Mouse (Mus musculus) neural tube, embryonic 13.5 days (tissue): ENCODE data around the gene Phf11a. TPM values are rescaled to one million over a fixed set of nuclear protein-coding genes. Genes with fewer than 3 reads are reported as not detected.
"Not testable (repeated sequence)": the region's sequence is repeated elsewhere in the genome, so short reads cannot be mapped to it uniquely, and the experiment has no call there.

Experiments used
- ATAC-seq: fragments of 200-750 bp; cut with Nextera tagmentation; 2 replicates; pipeline ENCODE4 v1.8.0; 2017; ENCODE audit warnings: low read depth, mild to moderate bottlenecking, moderate TSS enrichment, moderate library complexity
- H3K27ac ChIP-seq: fragments of 300-500 bp; sonication (generic); replicated peaks from 2 replicates; pipeline ENCODE4 v1.5.1; 2015; ENCODE audit warnings: moderate library complexity, mild to moderate bottlenecking, inconsistent platforms
- H3K27me3 ChIP-seq: fragments of 300-500 bp; sonication (generic); 2 replicates; pipeline ENCODE4 v1.6.1; 2015; ENCODE audit warnings: mild to moderate bottlenecking, inconsistent platforms
- H3K36me3 ChIP-seq: fragments of 300-500 bp; sonication (generic); 2 replicates; pipeline ENCODE4 v1.6.1; 2015; ENCODE audit warnings: mild to moderate bottlenecking, inconsistent platforms
- H3K4me1 ChIP-seq: fragments of 300-500 bp; sonication (generic); replicated peaks from 2 replicates; pipeline ENCODE4 v1.6.1; 2015; ENCODE audit warnings: inconsistent platforms
- H3K4me2 ChIP-seq: fragments of 300-500 bp; sonication (generic); 2 replicates; pipeline ENCODE4 v1.6.1; 2015; ENCODE audit warnings: inconsistent platforms, mild to moderate bottlenecking, moderate library complexity
- H3K4me3 ChIP-seq: fragments of 300-500 bp; sonication (generic); 2 replicates; pipeline ENCODE4 v1.5.1; 2015; ENCODE audit warnings: mild to moderate bottlenecking, inconsistent platforms
- H3K9ac ChIP-seq: fragments of 300-500 bp; sonication (generic); 2 replicates; pipeline ENCODE4 v1.6.1; 2015; ENCODE audit warnings: moderate library complexity, mild to moderate bottlenecking, inconsistent platforms
- H3K9me3 ChIP-seq: fragments of 300-500 bp; sonication (generic); 2 replicates; pipeline ENCODE4 v1.6.1; 2016; ENCODE audit warnings: inconsistent platforms
- WGBS: fragments of 180-500 bp; shearing (Covaris S2); methylation state at CpG from one replicate; pipeline ENCODE4 v1.1.7; 2015; 5-methylcytosine and 5-hydroxymethylcytosine counted together
- polyA plus RNA-seq: library from polyadenylated mRNA; unstranded; fragments of >200 nt; fragmentation: Nextera tagmentation; extraction: Ambion mirVana; gene quantifications from 2 replicates; pipeline ENCODE4 v1.2.1, GENCODE M21; 2015

The Phf11a gene
- not detected in 2 replicates for polyA plus RNA-seq

GRCm38 (mm10) chr14:59297391-59297790 lies at the start of gene Phf11a:
TSS of gene Phf11a (minus strand) at chr14:59297522.
- not testable (repeated sequence) for H3K9me3 ChIP-seq, ATAC-seq, H3K4me2 ChIP-seq, H3K36me3 ChIP-seq, H3K4me3 ChIP-seq, H3K27ac ChIP-seq, H3K27me3 ChIP-seq, H3K4me1 ChIP-seq, H3K9ac ChIP-seq
- WGBS, result 57% methylated on average over 1 of the region's 1 CpGs

- not testable (repeated sequence) for H3K9me3 ChIP-seq, H3K9ac ChIP-seq, H3K4me1 ChIP-seq, H3K27me3 ChIP-seq, H3K4me3 ChIP-seq, H3K36me3 ChIP-seq, ATAC-seq, H3K27ac ChIP-seq, H3K4me2 ChIP-seq
- WGBS, result 70% methylated on average over 1 of the region's 1 CpGs
Observed at GRCm38 (mm10) chr14:59341189-59341588, 43.9 kb upstream of the Phf11a start, which contains the start of gene Phf11b. TSS of gene Phf11b (minus strand) at chr14:59341351.

- H3K4me1 ChIP-seq, result no peaks in the 10 kb centered on the region
- no peak overlapping the region for H3K4me3 ChIP-seq
- no peak overlapping the region for H3K4me2 ChIP-seq
- H3K27me3 ChIP-seq, result no peaks in the 10 kb centered on the region
- H3K36me3 ChIP-seq, result no peaks in the 10 kb centered on the region
- no peak for ATAC-seq
- no peaks in the 10 kb centered on the region for H3K9me3 ChIP-seq
- H3K27ac ChIP-seq, result no peak overlapping the region
- WGBS, result 83% methylated on average over 1 of the region's 1 CpGs
- no peak overlapping the region for H3K9ac ChIP-seq
Observed at GRCm38 (mm10) chr14:59339541-59339940, 42.2 kb upstream of the Phf11a start.

- ATAC-seq, H3K9ac ChIP-seq, H3K27ac ChIP-seq, H3K4me2 ChIP-seq, H3K27me3 ChIP-seq, H3K4me3 ChIP-seq, H3K36me3 ChIP-seq, H3K9me3 ChIP-seq, H3K4me1 ChIP-seq: not testable (repeated sequence)
- WGBS, result 81% methylated on average over 3 of the region's 3 CpGs
Observed at GRCm38 (mm10) chr14:59336056-59336455, 38.7 kb upstream of the Phf11a start.

GRCm38 (mm10) chr14:59330499-59330898 lies 33.2 kb upstream of the Phf11a start:
- H3K9me3 ChIP-seq, H3K4me2 ChIP-seq, H3K4me1 ChIP-seq, H3K36me3 ChIP-seq, ATAC-seq, H3K27me3 ChIP-seq, H3K9ac ChIP-seq, H3K4me3 ChIP-seq, H3K27ac ChIP-seq: not testable (repeated sequence)
- WGBS, result 67% methylated on average over 3 of the region's 3 CpGs

GRCm38 (mm10) chr14:59319970-59320369 lies 22.6 kb upstream of the Phf11a start:
- not testable (repeated sequence) for H3K9me3 ChIP-seq, H3K36me3 ChIP-seq, ATAC-seq, H3K4me3 ChIP-seq, H3K27ac ChIP-seq, H3K9ac ChIP-seq, H3K27me3 ChIP-seq, H3K4me2 ChIP-seq, H3K4me1 ChIP-seq
- WGBS, result 84% methylated on average over 6 of the region's 6 CpGs

- H3K9me3 ChIP-seq, H3K36me3 ChIP-seq, H3K27me3 ChIP-seq, H3K27ac ChIP-seq, H3K4me2 ChIP-seq, ATAC-seq, H3K4me3 ChIP-seq, H3K4me1 ChIP-seq, H3K9ac ChIP-seq: not testable (repeated sequence)
- WGBS, result 93% methylated on average over 3 of the region's 3 CpGs
Observed at GRCm38 (mm10) chr14:59319036-59319435, 21.7 kb upstream of the Phf11a start.

- not testable (repeated sequence) for H3K4me1 ChIP-seq, H3K9me3 ChIP-seq, ATAC-seq
Observed at GRCm38 (mm10) chr14:59291769-59292168, 5.6 kb downstream of the Phf11a start.

GRCm38 (mm10) chr14:59274961-59275360 lies 22.4 kb downstream of the Phf11a start:
- 91% methylated on average over 4 of the region's 4 CpGs for WGBS
- ATAC-seq, H3K4me3 ChIP-seq, H3K36me3 ChIP-seq, H3K27ac ChIP-seq, H3K9me3 ChIP-seq, H3K4me1 ChIP-seq, H3K4me2 ChIP-seq, H3K27me3 ChIP-seq, H3K9ac ChIP-seq: not testable (repeated sequence)

More at GRCm38 (mm10) chr14:59291769-59292168, 5.6 kb downstream of the Phf11a start:
- H3K27me3 ChIP-seq, H3K9ac ChIP-seq, H3K36me3 ChIP-seq, H3K27ac ChIP-seq, H3K4me2 ChIP-seq, H3K4me3 ChIP-seq: not testable (repeated sequence)

- H3K4me3 ChIP-seq, result no peak within 1 kb of the TSS
- no peak within 1 kb of the TSS for H3K4me2 ChIP-seq
- H3K9ac ChIP-seq, result no peak within 1 kb of the TSS
- H3K4me1 ChIP-seq, result no peaks in the 10 kb centered on the region
- no peaks in the 10 kb centered on the region for H3K9me3 ChIP-seq
- WGBS, result 66% methylated on average over 3 of the region's 3 CpGs
- H3K27ac ChIP-seq, result no peak within 1 kb of the TSS
- ATAC-seq, result no peak
- no peaks in the 10 kb centered on the region for H3K27me3 ChIP-seq
- no peaks in the 10 kb centered on the region for H3K36me3 ChIP-seq
Observed at GRCm38 (mm10) chr14:59260056-59260455, 37.3 kb downstream of the Phf11a start, which contains the start of gene Gm6904. TSS of gene Gm6904 (minus strand) at chr14:59260216.

GRCm38 (mm10) chr14:59255861-59256260 lies 41.5 kb downstream of the Phf11a start:
- not testable (repeated sequence) for H3K9me3 ChIP-seq, H3K36me3 ChIP-seq, H3K27me3 ChIP-seq, H3K4me3 ChIP-seq, H3K27ac ChIP-seq, H3K4me1 ChIP-seq, H3K4me2 ChIP-seq, ATAC-seq, H3K9ac ChIP-seq
- WGBS, result 79% methylated on average over 1 of the region's 1 CpGs

GRCm38 (mm10) chr14:59250350-59250749 lies 47.0 kb downstream of the Phf11a start:
- not testable (repeated sequence) for H3K36me3 ChIP-seq, H3K4me1 ChIP-seq, H3K4me3 ChIP-seq, ATAC-seq, H3K27me3 ChIP-seq, H3K9me3 ChIP-seq, H3K27ac ChIP-seq, H3K4me2 ChIP-seq, H3K9ac ChIP-seq
- WGBS, result 78% methylated on average over 5 of the region's 5 CpGs

GRCm38 (mm10) chr14:59233635-59234034 lies 63.7 kb downstream of the Phf11a start:
- Histone ChIP-seq H3K4me2 (no peak overlapping the region), H3K36me3 (peaks cover 94% of the 10 kb centered on the region), H3K27me3 (no peaks in the 10 kb centered on the region), H3K27ac (no peak overlapping the region), H3K9me3 (0 out of 2 replicates have a peak, but pooled peaks cover 3% of the 10 kb centered on the region), H3K4me1 (no peaks in the 10 kb centered on the region), H3K4me3 (no peak overlapping the region), H3K9ac (no peak overlapping the region)
- WGBS, result 95% methylated on average over 9 of the region's 9 CpGs
- ATAC-seq, result no peak
